Mouse (Mus musculus) lung, adult 2 months (tissue): ENCODE data around the gene Fbxo44.

ENCODE experiments used
- CTCF ChIP-seq: fragments of 200-500 bp; IDR thresholded peaks from 2 replicates; pipeline ENCODE4 v1.5.1; 2011; ENCODE audit warnings: mild to moderate bottlenecking, low read length, control low read depth; ENCODE audit not compliant: insufficient read depth
- POLR2A ChIP-seq: fragments of 200-500 bp; IDR thresholded peaks from 2 replicates; pipeline ENCODE4 v1.6.1; 2011; ENCODE audit warnings: low read depth, mild to moderate bottlenecking, control low read depth, low read length, borderline replicate concordance; ENCODE audit errors: extremely low read depth

- TF ChIP-seq POLR2A (no peak), CTCF (peak; percentile 33)
Observed at GRCm38 (mm10) chr4:148115467-148115866, 44.8 kb downstream of the Fbxo44 start.
